Mouse (Mus musculus) right cerebral cortex, postnatal 36 days (tissue): Measurements from ENCODE around the gene Rbm6.
A peak's percentile ranks its signal among the peaks of the same experiment; 100 is the strongest.

ENCODE experiments used
- DNase-seq, 2 experiments: peaks; one replicate each; pipeline ENCODE4 v3.0.0; 2022; ENCODE audit warnings: low spot score in 2 of 2, mixed read lengths in 1 of 2

Gene Rbm6

GRCm38 (mm10) chr9:107873137-107873536, at the start of gene Rbm6:
TSS of gene Rbm6 (minus strand) at chr9:107873237.
- DNase-seq = no peak

- no peak for DNase-seq
Measured at GRCm38 (mm10) chr9:107919441-107919840, 46.4 kb upstream of the Rbm6 start.

DNA sequence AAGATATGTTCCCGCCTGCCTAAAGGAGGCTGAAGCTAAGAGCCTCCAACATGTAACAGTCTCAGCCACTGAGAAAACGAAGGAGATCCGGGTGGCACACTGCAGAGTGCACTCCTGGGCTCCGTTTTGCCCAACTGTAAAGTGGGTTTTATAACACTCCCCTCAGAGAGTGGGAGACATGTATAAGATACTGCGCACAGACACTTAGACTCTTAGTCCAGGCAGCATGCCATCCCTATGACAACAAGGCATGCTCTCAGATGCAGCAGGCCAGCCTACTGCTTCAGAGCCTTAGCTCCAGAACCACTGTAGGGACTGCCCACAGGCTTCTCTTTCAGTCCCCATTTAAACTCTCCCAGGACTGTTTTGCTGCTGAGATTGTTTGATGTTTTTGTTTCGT, 45.8 kb upstream of the Rbm6 start:
- no peak for DNase-seq

DNA sequence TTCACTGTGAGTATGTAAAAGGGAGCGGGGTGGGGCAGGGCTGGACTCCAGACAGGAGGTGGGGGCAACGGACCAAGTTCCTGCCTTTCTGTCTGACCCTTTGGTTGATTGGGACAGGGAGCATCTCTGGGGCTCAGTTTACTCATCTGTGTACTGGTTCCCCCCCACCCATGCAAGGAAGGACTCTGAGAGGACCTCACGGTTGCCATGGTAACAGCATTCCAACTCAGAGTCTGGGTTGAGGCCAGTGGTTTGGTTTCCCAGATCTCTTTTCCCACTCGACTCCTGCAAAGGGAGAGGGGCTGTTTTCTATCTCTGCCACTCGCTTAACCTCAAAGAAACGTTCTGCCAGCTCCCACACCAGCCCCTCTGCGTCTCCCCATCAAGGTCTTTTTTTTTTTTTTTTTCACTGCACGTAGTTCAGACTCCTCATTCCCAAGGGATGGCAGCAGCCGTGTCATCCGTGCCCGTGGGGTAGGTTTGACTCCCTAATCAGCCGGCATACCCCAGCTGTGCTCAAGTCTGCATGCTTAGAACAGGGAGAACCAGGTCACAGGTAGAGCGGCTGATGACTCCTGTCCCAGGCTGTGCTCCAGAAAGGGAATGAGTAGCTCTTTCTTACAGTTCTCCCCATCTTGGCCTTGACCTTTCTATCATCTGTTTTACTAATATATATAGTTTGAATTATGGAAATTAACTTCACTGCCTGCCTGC, 45.0 kb upstream of the Rbm6 start:
- DNase-seq = no peak

DNA sequence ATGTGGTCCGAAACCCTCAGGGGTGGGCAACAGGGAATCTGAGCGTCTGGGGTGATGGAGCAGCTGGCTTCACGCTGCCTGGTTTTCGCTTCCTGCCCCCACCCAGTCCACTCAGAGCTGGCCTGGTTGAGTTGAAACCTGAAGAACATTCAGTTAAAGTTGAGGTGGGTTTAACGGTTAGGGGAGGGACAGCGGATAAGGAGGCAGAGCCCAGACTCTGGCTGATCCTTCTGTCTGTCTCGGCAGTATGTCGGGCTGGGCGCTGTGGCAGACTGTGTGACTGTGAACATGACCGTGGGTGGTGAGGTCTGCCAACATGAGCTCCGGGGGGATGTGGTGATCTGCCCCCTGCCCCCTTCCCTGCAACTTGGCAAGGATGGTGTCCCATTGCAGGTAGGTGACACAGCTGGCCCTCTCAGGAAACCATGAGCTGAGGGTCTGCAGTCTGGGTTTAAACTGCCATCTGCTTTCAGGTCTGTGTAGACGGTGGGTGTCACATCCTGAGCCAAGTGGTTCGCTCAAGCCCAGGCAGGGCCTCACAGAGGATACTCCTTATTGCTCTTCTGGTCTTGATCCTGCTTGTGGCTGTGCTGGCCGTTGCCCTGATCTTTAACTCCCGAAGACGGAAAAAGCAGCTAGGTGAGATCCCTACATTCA, 41.9 kb upstream of the Rbm6 start:
- DNase-seq = no peak

GRCm38 (mm10) chr9:107910025-107910769, 37.2 kb upstream of the Rbm6 start:
- no peak for DNase-seq

DNA sequence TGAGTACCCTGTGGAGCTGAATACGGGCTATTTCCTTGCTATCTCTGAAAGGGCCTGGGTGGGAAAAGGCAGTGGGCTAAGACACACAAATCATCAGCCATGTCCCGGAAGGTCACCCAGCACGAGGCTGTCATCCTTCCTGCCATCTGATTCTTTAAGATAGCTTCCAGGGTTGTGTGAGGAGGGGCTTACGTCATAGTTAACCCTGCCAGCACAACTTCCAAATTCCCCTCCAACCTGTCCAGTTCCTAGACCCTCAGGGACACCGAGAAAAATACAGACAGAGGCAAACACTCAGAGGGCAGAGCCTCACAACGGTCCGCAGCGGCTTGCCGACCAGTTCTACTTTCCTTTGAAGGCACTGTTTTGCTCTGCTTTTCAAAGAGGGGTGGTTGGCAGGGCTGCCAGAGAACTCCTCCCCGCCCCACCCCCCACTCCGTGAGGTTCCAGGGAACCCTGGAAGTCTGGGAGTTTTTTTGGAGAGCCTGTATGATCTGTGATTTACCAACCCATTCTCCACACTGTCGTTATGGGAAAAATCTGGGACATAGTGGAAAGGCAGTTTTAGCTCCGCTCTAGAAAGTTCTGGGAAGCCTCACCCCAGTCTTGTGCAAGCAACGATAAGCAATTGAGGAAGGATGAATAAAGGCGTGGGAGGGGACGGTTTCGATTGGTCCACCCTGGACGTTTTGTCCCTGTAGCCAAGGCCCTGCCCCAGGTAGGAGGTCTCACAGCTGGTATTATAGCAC, 35.5 kb upstream of the Rbm6 start:
- DNase-seq = no peak

DNA sequence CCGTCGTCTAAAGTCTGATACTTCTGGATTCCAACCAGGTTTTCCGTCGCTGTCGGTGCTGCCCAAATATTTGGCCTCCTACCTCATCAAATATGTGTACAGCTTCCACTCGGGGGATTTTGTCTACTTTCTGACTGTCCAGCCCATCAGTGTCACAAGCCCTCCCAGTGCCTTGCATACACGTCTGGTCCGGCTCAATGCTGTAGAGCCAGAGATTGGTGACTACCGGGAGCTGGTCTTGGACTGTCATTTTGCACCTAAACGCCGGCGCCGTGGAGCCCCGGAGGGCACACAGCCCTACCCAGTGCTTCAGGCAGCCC, 34.7 kb upstream of the Rbm6 start:
- DNase-seq = no peak

GRCm38 (mm10) chr9:107906967-107907800, 34.1 kb upstream of the Rbm6 start:
- no peak for DNase-seq

DNA sequence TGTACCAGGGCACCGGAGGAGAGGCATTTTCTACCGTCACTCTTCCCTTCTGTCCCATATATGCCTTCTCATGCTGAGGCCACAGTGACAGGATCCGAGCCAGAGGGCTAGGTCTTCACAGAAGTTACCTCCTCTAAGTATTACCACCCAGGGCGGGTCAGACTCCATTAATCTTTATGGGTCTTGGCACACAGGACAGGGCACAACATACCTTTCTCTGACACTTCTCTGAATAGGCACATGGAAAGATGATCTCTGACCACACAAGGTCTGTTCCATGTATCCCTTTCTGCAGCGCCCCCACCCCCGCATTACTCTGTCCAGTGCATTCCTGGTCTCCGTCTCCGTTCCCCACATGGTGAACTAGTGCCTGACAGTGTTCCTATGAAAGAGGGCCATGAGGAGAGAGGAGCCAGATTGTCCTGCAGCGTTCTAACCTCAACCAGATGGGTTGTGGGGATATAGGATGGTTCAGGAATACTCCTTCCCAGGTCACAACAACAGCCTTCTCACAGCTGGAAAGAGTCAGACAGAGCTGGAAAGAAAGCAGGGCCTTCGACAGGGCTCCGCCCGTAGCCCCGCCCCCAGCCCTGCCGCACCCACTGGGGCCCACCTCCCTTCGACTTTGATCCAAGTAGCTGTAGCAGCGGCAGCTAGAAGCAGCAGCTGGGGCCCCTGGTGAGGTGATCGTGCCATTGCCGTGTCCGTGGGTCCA, 33.4 kb upstream of the Rbm6 start, which contains the start of gene Mst1r:
Mst1r (plus strand) TSS at position 622 of the 715 bp plus-strand sequence.
- DNase-seq = no peak

DNA sequence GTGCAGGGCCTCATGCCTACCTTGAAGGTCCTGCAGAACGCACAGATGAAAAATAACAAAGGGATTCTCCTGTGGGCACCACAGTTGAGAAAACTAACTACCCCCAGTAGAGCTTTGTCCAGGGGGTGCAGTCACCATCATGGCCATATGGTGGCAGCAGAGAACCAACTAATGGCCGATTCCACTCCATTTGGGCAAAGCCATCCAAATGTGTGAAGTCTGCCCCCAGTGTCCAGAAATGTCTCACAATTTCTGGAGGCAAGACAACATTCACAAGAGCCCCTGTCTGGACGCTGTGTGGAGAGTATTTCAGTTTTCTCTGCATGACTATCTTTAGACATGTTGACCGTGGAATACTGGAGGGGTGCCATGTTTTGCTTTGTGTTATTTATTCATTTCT, 31.7 kb upstream of the Rbm6 start:
- peak; percentile 69 to 76 for DNase-seq

DNA sequence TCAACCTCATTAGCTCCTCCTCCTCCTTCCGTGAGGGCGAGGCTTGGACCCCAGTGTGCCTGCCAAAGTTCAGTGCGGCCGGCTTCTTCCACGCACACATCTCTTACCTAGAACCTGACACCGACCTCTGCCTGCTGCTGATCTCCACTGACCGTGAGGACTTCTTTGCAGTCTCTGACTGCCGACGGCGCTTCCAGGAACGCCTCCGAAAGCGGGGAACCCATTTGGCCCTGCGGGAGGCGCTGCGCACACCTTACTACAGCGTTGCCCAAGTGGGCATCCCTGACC, 28.5 kb upstream of the Rbm6 start:
- no peak for DNase-seq

DNA sequence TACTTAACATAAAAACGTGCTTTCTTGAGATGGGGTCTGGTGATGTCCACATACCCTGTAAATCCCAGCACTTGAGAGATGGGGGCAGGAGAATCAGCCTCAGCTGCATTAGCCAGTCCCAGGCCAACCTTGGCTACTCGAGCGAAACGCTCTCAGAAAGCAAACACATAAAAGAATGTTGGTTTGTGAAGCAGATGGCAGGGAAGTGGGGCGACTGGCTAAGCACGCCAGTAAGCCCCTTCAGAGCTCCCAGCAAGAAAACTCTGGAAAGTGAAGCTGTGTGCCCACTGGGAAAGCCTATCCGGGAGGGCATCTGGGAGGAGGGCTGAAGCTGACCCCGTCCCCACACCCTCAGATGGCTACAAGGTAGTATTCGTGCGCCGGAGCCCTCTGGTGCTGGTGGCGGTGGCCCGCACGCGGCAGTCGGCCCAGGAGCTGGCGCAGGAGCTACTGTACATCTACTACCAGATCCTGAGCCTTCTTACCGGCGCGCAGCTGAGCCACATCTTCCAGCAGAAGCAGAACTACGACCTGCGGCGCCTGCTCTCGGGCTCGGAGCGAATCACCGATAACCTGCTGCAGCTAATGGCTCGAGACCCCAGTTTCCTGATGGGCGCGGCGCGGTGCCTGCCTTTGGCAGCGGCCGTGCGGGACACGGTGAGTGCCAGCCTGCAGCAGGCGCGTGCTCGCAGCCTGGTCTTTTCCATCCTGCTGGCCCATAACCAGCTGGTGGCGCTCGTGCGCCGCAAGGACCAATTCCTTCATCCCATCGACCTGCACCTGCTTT, 28.0 kb upstream of the Rbm6 start:
- DNase-seq = peak; percentile 69 to 73

DNA sequence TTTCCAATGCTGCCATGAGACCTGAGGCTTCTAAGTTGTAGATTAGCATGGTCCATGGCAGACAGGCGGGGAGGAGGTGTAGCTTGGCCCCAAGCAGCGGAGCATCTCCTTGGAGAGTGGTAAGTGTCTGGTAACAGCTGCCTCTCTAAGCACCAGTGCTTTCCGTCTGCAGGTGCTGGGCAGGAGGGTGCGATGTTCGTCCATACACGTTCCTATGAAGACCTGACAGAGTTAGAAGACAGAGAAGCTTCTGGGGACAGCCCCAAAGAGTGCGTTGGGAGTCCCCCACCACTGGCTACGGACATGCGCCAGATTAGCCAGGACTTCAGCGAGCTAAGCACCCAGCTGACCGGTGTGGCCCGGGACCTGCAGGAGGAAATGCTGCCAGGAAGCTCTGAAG, 26.8 kb upstream of the Rbm6 start:
- DNase-seq = no peak

GRCm38 (mm10) chr9:107898563-107898962, 25.5 kb upstream of the Rbm6 start:
- no peak for DNase-seq

GRCm38 (mm10) chr9:107891023-107891422, 18.0 kb upstream of the Rbm6 start:
- DNase-seq = no peak

DNA sequence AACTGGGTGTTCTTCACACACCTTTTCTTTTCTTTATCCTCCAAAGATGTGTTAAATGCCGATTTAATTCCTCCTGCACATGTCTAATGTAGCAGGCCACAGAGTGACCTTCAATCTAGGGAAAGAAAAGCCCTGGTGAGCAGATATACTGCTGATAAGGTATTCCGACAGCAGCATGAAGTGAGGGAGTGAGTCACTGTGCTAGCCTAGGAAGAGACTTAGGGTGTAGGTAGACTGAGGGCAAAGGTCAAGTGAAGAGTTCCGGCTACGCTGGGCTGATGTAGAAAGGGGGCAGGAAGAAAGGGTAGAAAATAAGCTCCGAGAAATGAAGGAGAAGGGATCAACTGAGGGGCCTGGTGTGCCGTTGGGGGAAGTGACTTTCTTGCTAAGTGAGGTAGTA, 17.2 kb upstream of the Rbm6 start:
- DNase-seq = no peak

DNA sequence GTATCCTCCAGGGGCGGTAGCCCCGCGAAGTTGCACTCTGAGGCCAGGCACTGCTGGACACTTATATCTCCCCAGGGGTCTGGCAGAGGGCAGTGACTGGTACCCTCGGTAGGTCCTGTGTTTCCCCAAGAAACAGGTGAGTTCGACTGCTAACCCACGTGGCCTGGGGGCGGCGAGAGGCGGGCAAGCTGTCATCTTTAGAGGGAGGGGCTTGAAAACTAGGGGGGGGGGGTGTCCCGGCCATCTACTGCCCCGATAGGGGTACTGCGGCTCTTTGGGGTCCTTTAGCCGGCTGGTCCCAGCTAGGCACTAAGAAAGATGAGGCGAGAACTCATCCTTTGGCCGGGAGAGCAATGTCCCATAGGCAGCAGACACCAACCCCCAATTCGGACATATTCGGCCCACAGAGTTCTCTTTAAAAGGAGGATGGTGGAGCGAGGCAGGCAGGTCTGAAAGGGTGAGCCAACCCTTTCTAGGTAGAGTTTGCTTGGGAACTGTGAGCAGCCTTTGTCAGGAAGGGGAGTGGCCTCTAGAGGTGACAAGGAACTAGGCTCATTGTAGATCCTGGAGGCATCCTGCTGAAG, 15.3 kb upstream of the Rbm6 start:
- no peak for DNase-seq

DNA sequence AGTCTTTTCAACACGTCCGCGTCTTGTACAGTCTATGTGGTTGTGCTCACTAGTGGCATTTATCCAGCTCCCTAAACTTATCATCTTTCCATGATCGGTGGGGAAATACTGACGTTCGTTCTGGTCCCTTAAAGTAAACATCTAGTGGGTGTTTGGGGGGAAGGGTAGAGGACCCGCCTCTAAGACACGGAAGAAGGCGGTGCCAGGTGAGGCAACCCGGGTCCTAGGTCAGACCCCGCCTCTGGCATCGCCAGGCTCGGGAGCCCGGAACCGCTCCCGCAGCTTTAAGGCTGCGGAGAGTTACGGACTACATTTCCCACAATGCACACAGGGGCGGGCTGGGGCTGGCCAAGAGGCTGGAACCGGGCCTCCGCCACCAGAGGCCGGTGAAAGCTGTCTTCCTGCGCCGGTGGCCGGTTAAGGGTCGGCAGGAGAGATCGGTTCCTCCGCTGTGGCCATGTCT, 14.8 kb upstream of the Rbm6 start, which contains the start of gene Mon1a:
Mon1a (plus strand) TSS at position 348 of the 463 bp plus-strand sequence.
- peak; percentile 82 to 88 for DNase-seq
